Comparison of ENCODE assay signal across 8 mouse cellular contexts in the genomic region with DNA sequence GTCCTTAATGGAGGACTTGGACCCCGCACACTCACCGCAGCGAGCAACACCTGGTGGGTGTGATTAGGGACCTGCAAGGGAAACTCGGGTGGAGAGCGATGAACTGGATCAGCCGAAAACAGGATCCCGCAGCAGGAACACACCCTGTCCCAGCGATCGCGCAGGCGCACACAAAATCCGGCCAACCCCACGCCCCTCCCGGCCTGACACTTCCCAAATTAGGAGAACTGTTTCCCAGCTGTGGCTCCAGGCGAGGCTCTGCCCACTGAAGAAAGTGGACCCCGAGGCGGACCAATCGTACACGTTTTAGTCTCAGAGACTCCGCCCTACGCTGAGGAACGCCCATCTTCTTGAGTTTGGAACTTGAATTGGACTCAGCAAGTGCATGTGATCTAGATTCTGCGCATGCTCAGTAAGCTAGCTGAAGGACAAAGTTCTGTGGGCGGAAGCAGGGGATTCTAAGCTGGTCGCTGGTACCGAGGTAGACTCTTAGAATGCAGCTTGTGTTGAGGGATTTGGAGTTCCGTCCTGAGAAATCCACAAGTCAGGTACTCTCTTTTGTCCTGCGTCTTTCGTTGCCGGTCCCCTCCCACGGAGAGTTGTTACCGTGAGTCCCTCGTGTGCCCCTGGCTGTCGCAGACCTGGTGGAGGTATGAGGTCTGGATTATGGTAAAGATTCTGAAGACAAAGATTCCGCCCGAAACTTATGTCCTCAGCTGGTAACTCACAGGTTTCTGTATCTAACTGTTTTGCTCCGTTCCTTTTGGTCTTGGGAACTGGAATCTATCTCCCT. TPM values are rescaled to one million over a fixed set of nuclear protein-coding genes. Genes with fewer than 3 reads are reported as not detected.
DNase-seq lines count a peak whose midpoint lies in the region; ATAC-seq lines count a peak whose summit lies in the region.

Rsu1 (minus strand) TSS at position 251 of the 793 bp plus-strand sequence.

- peaks cover 27% of the 10 kb centered on the region for H3K36me3 ChIP-seq in heart, embryonic 13.5 days
- peaks cover 8% of the 10 kb centered on the region; the same call in 1 of the 2 replicates for H3K36me3 ChIP-seq in liver, embryonic 12.5 days
- H3K36me3 ChIP-seq in stomach, embryonic 15.5 days, result no peaks in the 10 kb centered on the region

- under 1% methylated on average over 37 of the region's 37 CpGs for WGBS in heart, embryonic 13.5 days
- under 1% methylated on average over 37 of the region's 37 CpGs for WGBS in liver, embryonic 12.5 days (ENCODE audit: insufficient replicate concordance)
- WGBS in stomach, embryonic 15.5 days, result under 1% methylated on average over 37 of the region's 37 CpGs

- DNase-seq in CD4-positive, CD25-positive, alpha-beta regulatory T cell, adult 2 months (ENCODE audit: low read depth, low spot score), result peak; percentile 97
- peak; percentile 94 for DNase-seq in fat pad, adult 2 months (ENCODE audit: extremely low read depth, low read depth, low spot score)
- DNase-seq in kidney, postnatal 10 days, result peak; percentile 96
- DNase-seq in natural killer cell, adult 2 months (ENCODE audit: low spot score in 2 of 2), result peak; percentile 92

- H3K27ac ChIP-seq in brown adipose tissue, adult 24 weeks (replicated peaks; ENCODE audit: low read depth, low read length), result peak within 1 kb of the TSS; percentile 76
- H3K27ac ChIP-seq in heart, embryonic 13.5 days (replicated peaks), result peak within 1 kb of the TSS; percentile 81
- peak within 1 kb of the TSS; percentile 78 for H3K27ac ChIP-seq in liver, embryonic 12.5 days
- peak within 1 kb of the TSS; percentile 57 for H3K27ac ChIP-seq in stomach, embryonic 15.5 days

- ATAC-seq in heart, embryonic 13.5 days (ENCODE audit: extremely low read depth, insufficient number of reproducible peaks, low FRiP score, low TSS enrichment), result peak; percentile 96
- ATAC-seq in liver, embryonic 12.5 days, result peak; percentile 98
- ATAC-seq in stomach, embryonic 15.5 days (ENCODE audit: insufficient read depth, low FRiP score, low read depth), result peak; percentile 99

- no peaks in the 10 kb centered on the region for H3K27me3 ChIP-seq in heart, embryonic 13.5 days (replicated peaks)
- no peaks in the 10 kb centered on the region for H3K27me3 ChIP-seq in liver, embryonic 12.5 days (replicated peaks)
- H3K27me3 ChIP-seq in stomach, embryonic 15.5 days (replicated peaks), result no peaks in the 10 kb centered on the region

- peak within 1 kb of the TSS; percentile 86 for H3K9ac ChIP-seq in heart, embryonic 13.5 days
- H3K9ac ChIP-seq in liver, embryonic 12.5 days, result peak within 1 kb of the TSS; percentile 79
- H3K9ac ChIP-seq in stomach, embryonic 15.5 days, result peak within 1 kb of the TSS; percentile 71

- peaks cover 6% of the 10 kb centered on the region for H3K4me1 ChIP-seq in brown adipose tissue, adult 24 weeks (ENCODE audit: control insufficient read depth, insufficient read depth, insufficient read length, low read length)
- H3K4me1 ChIP-seq in heart, embryonic 13.5 days, result peaks cover 46% of the 10 kb centered on the region
- H3K4me1 ChIP-seq in liver, embryonic 12.5 days, result peaks cover 60% of the 10 kb centered on the region
- H3K4me1 ChIP-seq in stomach, embryonic 15.5 days, result 0 out of 2 replicates have a peak, but pooled peaks cover 9% of the 10 kb centered on the region

- no peaks in the 10 kb centered on the region for H3K9me3 ChIP-seq in heart, embryonic 13.5 days
- H3K9me3 ChIP-seq in liver, embryonic 12.5 days (replicated peaks), result no peaks in the 10 kb centered on the region
- H3K9me3 ChIP-seq in stomach, embryonic 15.5 days, result no peaks in the 10 kb centered on the region

- H3K4me2 ChIP-seq in heart, embryonic 13.5 days, result peak within 1 kb of the TSS; percentile 79
- H3K4me2 ChIP-seq in liver, embryonic 12.5 days, result peak within 1 kb of the TSS; percentile 88
- peak within 1 kb of the TSS; percentile 82 for H3K4me2 ChIP-seq in stomach, embryonic 15.5 days

- peak within 1 kb of the TSS; percentile 72 for H3K4me3 ChIP-seq in brown adipose tissue, adult 24 weeks (ENCODE audit: insufficient read depth, low read depth, low read length)
- peak within 1 kb of the TSS; percentile 65 for H3K4me3 ChIP-seq in heart, embryonic 13.5 days
- H3K4me3 ChIP-seq in liver, embryonic 12.5 days, result peak within 1 kb of the TSS; percentile 75
- peak within 1 kb of the TSS; percentile 63 for H3K4me3 ChIP-seq in stomach, embryonic 15.5 days (replicated peaks)

RNA-seq across cellular contexts. Expression of gene Rsu1, which starts in this region (rescaled TPM):
- polyA plus RNA-seq in brown adipose tissue, adult 24 weeks (2012; ENCODE audit: insufficient read depth, insufficient read length, missing spikeins), result 59.4 and 65.8 TPM in 2 replicates
- polyA plus RNA-seq in heart, embryonic 13.5 days (2015; fragmentation: Nextera tagmentation; extraction: Ambion mirVana), result 134 and 142 TPM in 2 replicates
- 98.7 and 105 TPM in 2 replicates for polyA plus RNA-seq in liver, embryonic 12.5 days (2016; fragmentation: Nextera tagmentation; extraction: Ambion mirVana)
- 143 and 154 TPM in 2 replicates for polyA plus RNA-seq in stomach, embryonic 15.5 days (2015; fragmentation: Nextera tagmentation; extraction: Ambion mirVana)

Comparison
In these comparisons a context has a peak if more than half of its experiments do, and no peak if none do; other contexts are left out.
1. Peak in every context shown above with its lines: DNase-seq, ATAC-seq, H3K4me3 ChIP-seq and H3K27ac ChIP-seq.